Mouse (Mus musculus) liver, embryonic 15.5 days (tissue): ENCODE measurements around the gene Zfpl1. TPM values are rescaled to one million over a fixed set of nuclear protein-coding genes. Genes with fewer than 3 reads are reported as not detected.
"Not testable (repeated sequence)": the region's sequence is repeated elsewhere in the genome, so short reads cannot be mapped to it uniquely, and the experiment has no call there.

Source experiments
- ATAC-seq: fragments of 200-750 bp; cut with Nextera tagmentation; 2 replicates; pipeline ENCODE4 v1.8.0; 2017; ENCODE audit warnings: moderate number of reproducible peaks, mild to moderate bottlenecking, moderate library complexity; ENCODE audit not compliant: insufficient read depth
- H3K27ac ChIP-seq: fragments of 300-500 bp; sonication (generic); replicated peaks from 2 replicates; pipeline ENCODE4 v1.5.1; 2015; ENCODE audit warnings: mild to moderate bottlenecking, inconsistent platforms
- H3K27me3 ChIP-seq: fragments of 300-500 bp; sonication (generic); 2 replicates; pipeline ENCODE4 v1.6.1; 2015; ENCODE audit warnings: mild to moderate bottlenecking, inconsistent platforms
- H3K36me3 ChIP-seq: fragments of 300-500 bp; sonication (generic); replicated peaks from 2 replicates; pipeline ENCODE4 v1.6.1; 2015; ENCODE audit warnings: moderate library complexity, mild to moderate bottlenecking, inconsistent platforms
- H3K4me1 ChIP-seq: fragments of 300-500 bp; sonication (generic); replicated peaks from 2 replicates; pipeline ENCODE4 v1.6.1; 2015; ENCODE audit warnings: inconsistent platforms
- H3K4me2 ChIP-seq: fragments of 300-500 bp; sonication (generic); 2 replicates; pipeline ENCODE4 v1.6.1; 2015; ENCODE audit warnings: moderate library complexity, mild to moderate bottlenecking, inconsistent platforms
- H3K4me3 ChIP-seq: fragments of 300-500 bp; sonication (generic); replicated peaks from 2 replicates; pipeline ENCODE4 v1.5.1; 2015; ENCODE audit warnings: mild to moderate bottlenecking, inconsistent platforms
- H3K9ac ChIP-seq: fragments of 300-500 bp; sonication (generic); 2 replicates; pipeline ENCODE4 v1.6.1; 2015; ENCODE audit warnings: moderate library complexity, mild to moderate bottlenecking, inconsistent platforms
- H3K9me3 ChIP-seq: fragments of 300-500 bp; sonication (generic); replicated peaks from 2 replicates; pipeline ENCODE4 v1.6.1; 2016; ENCODE audit warnings: inconsistent platforms
- WGBS: fragments of 180-500 bp; shearing (Covaris S2); methylation state at CpG from one replicate; pipeline ENCODE4 v1.1.7; 2015; ENCODE audit warnings: mixed read lengths; ENCODE audit not compliant: insufficient replicate concordance; 5-methylcytosine and 5-hydroxymethylcytosine counted together
- polyA plus RNA-seq: library from polyadenylated mRNA; unstranded; fragments of >200 nt; fragmentation: Nextera tagmentation; extraction: Ambion mirVana; gene quantifications from 2 replicates; pipeline ENCODE4 v1.2.1, GENCODE M21; 2015

Zfpl1 gene
- 19.7 and 24.4 TPM in 2 replicates for polyA plus RNA-seq

GRCm38 (mm10) chr19:6084478-6085248, at the start of gene Zfpl1, which contains the start of gene Cdca5:
Gene Zfpl1, minus strand, starts transcription at chr19:6084956.
Gene Cdca5, plus strand, starts transcription at chr19:6084983.
- Histone ChIP-seq H3K9me3 (no peaks in the 10 kb centered on the region), H3K9ac (peak within 1 kb of the TSS; percentile 76), H3K4me3 (peak within 1 kb of the TSS; percentile 81), H3K36me3 (peaks cover 70% of the 10 kb centered on the region), H3K4me2 (peak within 1 kb of the TSS; percentile 85), H3K27me3 (no peaks in the 10 kb centered on the region), H3K4me1 (peaks cover 39% of the 10 kb centered on the region), H3K27ac (peak within 1 kb of the TSS; percentile 92)
- peak; percentile 87 for ATAC-seq
- WGBS, result under 1% methylated on average over 58 of the region's 58 CpGs

- Histone ChIP-seq H3K4me3 (peak overlapping the region; percentile 47), H3K9ac (peak overlapping the region; percentile 56; the same call in 1 of the 2 replicates), H3K27ac (peak overlapping the region; percentile 93), H3K4me1 (peaks cover 67% of the 10 kb centered on the region), H3K4me2 (peak overlapping the region; percentile 69)
- H3K9me3 ChIP-seq, H3K36me3 ChIP-seq, H3K27me3 ChIP-seq: not testable (repeated sequence)
- ATAC-seq, result peak; percentile 56
- 23% methylated on average over 1 of the region's 1 CpGs for WGBS
Observed at GRCm38 (mm10) chr19:6133197-6133596, 48.4 kb upstream of the Zfpl1 start.

- Histone ChIP-seq H3K9ac (peak overlapping the region; percentile 56), H3K4me1 (peaks cover 74% of the 10 kb centered on the region)
- 45% methylated on average over 7 of the region's 7 CpGs for WGBS
Observed at GRCm38 (mm10) chr19:6132171-6132827, 47.5 kb upstream of the Zfpl1 start.

GRCm38 (mm10) chr19:6130414-6131128, 45.8 kb upstream of the Zfpl1 start:
- not testable (repeated sequence) for ATAC-seq, H3K36me3 ChIP-seq, H3K27me3 ChIP-seq, H3K9me3 ChIP-seq
- peak overlapping the region; percentile 93 for H3K27ac ChIP-seq
- 52% methylated on average over 7 of the region's 7 CpGs for WGBS
- H3K4me1 ChIP-seq, result peaks cover 89% of the 10 kb centered on the region
- peak overlapping the region; percentile 47 for H3K4me3 ChIP-seq
- 0 out of 2 replicates have a peak overlapping the region, but pooled peaks have one; percentile 52 for H3K9ac ChIP-seq
- H3K4me2 ChIP-seq, result peak overlapping the region; percentile 69

More at GRCm38 (mm10) chr19:6132171-6132827, 47.5 kb upstream of the Zfpl1 start:
- peak; percentile 80 for ATAC-seq
- Histone ChIP-seq H3K36me3 (0 out of 2 replicates have a peak, but pooled peaks cover 8% of the 10 kb centered on the region), H3K9me3 (no peaks in the 10 kb centered on the region), H3K4me2 (peak overlapping the region; percentile 69), H3K27ac (peak overlapping the region; percentile 93), H3K27me3 (no peaks in the 10 kb centered on the region), H3K4me3 (peak overlapping the region; percentile 47)

- Histone ChIP-seq H3K27me3 (no peaks in the 10 kb centered on the region), H3K27ac (peak within 1 kb of the TSS; percentile 99), H3K9ac (peak within 1 kb of the TSS; percentile 83), H3K4me3 (peak within 1 kb of the TSS; percentile 76), H3K36me3 (peaks cover 12% of the 10 kb centered on the region), H3K4me1 (peaks cover 77% of the 10 kb centered on the region), H3K4me2 (peak within 1 kb of the TSS; percentile 86), H3K9me3 (no peaks in the 10 kb centered on the region)
- peak; percentile 84 for ATAC-seq
- under 1% methylated on average over 32 of the region's 32 CpGs for WGBS
Observed at GRCm38 (mm10) chr19:6127760-6128341, 43.1 kb upstream of the Zfpl1 start, which contains the start of gene Snx15. Gene Snx15, minus strand, starts transcription at chr19:6128304.

- peaks cover 21% of the 10 kb centered on the region for H3K36me3 ChIP-seq
- 59% methylated on average over 10 of the region's 10 CpGs for WGBS
- peak overlapping the region; percentile 76 for H3K4me3 ChIP-seq
- ATAC-seq, result no peak
- peak overlapping the region; percentile 99 for H3K27ac ChIP-seq
- peak overlapping the region; percentile 83 for H3K9ac ChIP-seq
- no peaks in the 10 kb centered on the region for H3K27me3 ChIP-seq
- peak overlapping the region; percentile 86 for H3K4me2 ChIP-seq
- no peaks in the 10 kb centered on the region for H3K9me3 ChIP-seq
- peaks cover 72% of the 10 kb centered on the region for H3K4me1 ChIP-seq
Observed at GRCm38 (mm10) chr19:6126789-6127580, 42.2 kb upstream of the Zfpl1 start.

- WGBS, result 18% methylated on average over 4 of the region's 4 CpGs
- H3K9me3 ChIP-seq, result no peaks in the 10 kb centered on the region
- H3K4me3 ChIP-seq, result peak overlapping the region; percentile 76
- peak overlapping the region; percentile 49; the same call in 1 of the 2 replicates for H3K9ac ChIP-seq
- H3K27me3 ChIP-seq, result no peaks in the 10 kb centered on the region
- peak overlapping the region; percentile 99 for H3K27ac ChIP-seq
- peaks cover 70% of the 10 kb centered on the region for H3K4me1 ChIP-seq
- peak overlapping the region; percentile 86 for H3K4me2 ChIP-seq
- H3K36me3 ChIP-seq, result peaks cover 28% of the 10 kb centered on the region
- no peak for ATAC-seq
Observed at GRCm38 (mm10) chr19:6126289-6126688, 41.5 kb upstream of the Zfpl1 start.

- Histone ChIP-seq H3K9ac (no peak overlapping the region), H3K27ac (0 out of 2 replicates have a peak overlapping the region, but pooled peaks have one; percentile 29), H3K27me3 (no peaks in the 10 kb centered on the region), H3K36me3 (peaks cover 42% of the 10 kb centered on the region), H3K9me3 (no peaks in the 10 kb centered on the region), H3K4me2 (no peak overlapping the region), H3K4me3 (no peak overlapping the region), H3K4me1 (peaks cover 58% of the 10 kb centered on the region)
- no peak for ATAC-seq
- WGBS, result 66% methylated on average over 2 of the region's 2 CpGs
Observed at GRCm38 (mm10) chr19:6124898-6125297, 40.1 kb upstream of the Zfpl1 start.

GRCm38 (mm10) chr19:6123330-6123729, 38.6 kb upstream of the Zfpl1 start:
- H3K4me3 ChIP-seq, result no peak overlapping the region
- H3K27ac ChIP-seq, result no peak overlapping the region
- no peaks in the 10 kb centered on the region for H3K27me3 ChIP-seq
- 81% methylated on average over 8 of the region's 8 CpGs for WGBS
- H3K9ac ChIP-seq, result no peak overlapping the region
- H3K36me3 ChIP-seq, result peaks cover 51% of the 10 kb centered on the region
- peaks cover 56% of the 10 kb centered on the region for H3K4me1 ChIP-seq
- no peaks in the 10 kb centered on the region for H3K9me3 ChIP-seq
- no peak for ATAC-seq
- no peak overlapping the region for H3K4me2 ChIP-seq

- Histone ChIP-seq H3K4me3 (peak overlapping the region; percentile 26), H3K9ac (0 out of 2 replicates have a peak overlapping the region, but pooled peaks have one; percentile 15), H3K4me1 (peaks cover 53% of the 10 kb centered on the region), H3K9me3 (no peaks in the 10 kb centered on the region), H3K27me3 (no peaks in the 10 kb centered on the region), H3K4me2 (peak overlapping the region; percentile 48), H3K36me3 (peaks cover 54% of the 10 kb centered on the region), H3K27ac (peak overlapping the region; percentile 65)
- 0 out of 2 replicates have a peak, but pooled peaks have one; percentile 11 for ATAC-seq
- 66% methylated on average over 19 of the region's 19 CpGs for WGBS
Observed at GRCm38 (mm10) chr19:6121761-6122160, 37.0 kb upstream of the Zfpl1 start.
